Mouse (Mus musculus): ENCODE results near the gene Pxdn. TPM values are rescaled to one million over a fixed set of nuclear protein-coding genes. Genes with fewer than 3 reads are reported as not detected.

Gene Pxdn
- total and polyA plus RNA-seq, 3 experiments: 28.7 to 69.4 (median 41.0) TPM

GRCm38 (mm10) chr12:29916139-29916538, 21.3 kb upstream of the Pxdn start:
- Histone ChIP-seq H3K4me3 (no peak overlapping the region), H3K27ac (no peak overlapping the region), H3K4me1 (ENCODE audit: control insufficient read depth, insufficient read depth, low read length) (no peaks in the 10 kb centered on the region), H3K79me2 (replicated peaks; ENCODE audit: control insufficient read depth, insufficient read depth, low read length) (no peaks in the 10 kb centered on the region), H3K36me3 (ENCODE audit: control insufficient read depth, insufficient read depth, low read length) (no peaks in the 10 kb centered on the region), H3K27me3 (ENCODE audit: control insufficient read depth, insufficient read depth, low read length) (no peaks in the 10 kb centered on the region), H3K9ac (ENCODE audit: low read depth, low read length) (no peak overlapping the region)
- WGBS: 79% methylated on average over 3 of the region's 3 CpGs
- TF ChIP-seq POLR2A (IDR thresholded peaks at IDR 0.05; ENCODE audit: insufficient read depth, low read depth, low read length): no peak
- TF ChIP-seq CTCF (IDR thresholded peaks at IDR 0.05): no peak
- TF ChIP-seq EP300 (IDR thresholded peaks at IDR 0.05; ENCODE audit: insufficient read depth, low read depth, low read length): no peak
- intact Hi-C loops (cut with DNase I): no loop called here
- no peak for DNase-seq

- H3K4me1 ChIP-seq (ENCODE audit: control insufficient read depth, insufficient read depth, low read length): no peaks in the 10 kb centered on the region
- no peak overlapping the region for H3K27ac ChIP-seq
- H3K4me3 ChIP-seq: no peak overlapping the region
- H3K27me3 ChIP-seq (ENCODE audit: control insufficient read depth, insufficient read depth, low read length): no peaks in the 10 kb centered on the region
- H3K36me3 ChIP-seq (ENCODE audit: control insufficient read depth, insufficient read depth, low read length): no peaks in the 10 kb centered on the region
- DNase-seq: no peak
- H3K79me2 ChIP-seq (replicated peaks; ENCODE audit: control insufficient read depth, insufficient read depth, low read length): no peaks in the 10 kb centered on the region
- 93% methylated on average over 6 of the region's 6 CpGs for WGBS
- TF ChIP-seq EP300 (IDR thresholded peaks at IDR 0.05; ENCODE audit: insufficient read depth, low read depth, low read length) (no peak), CTCF (IDR thresholded peaks at IDR 0.05) (no peak), POLR2A (IDR thresholded peaks at IDR 0.05; ENCODE audit: insufficient read depth, low read depth, low read length) (no peak)
- intact Hi-C loops (cut with DNase I): no loop called here
- H3K9ac ChIP-seq (ENCODE audit: low read depth, low read length): no peak overlapping the region
These were observed 20.6 kb upstream of the Pxdn start for GRCm38 (mm10) chr12:29916807-29917206.

GRCm38 (mm10) chr12:29920298-29920697, 17.1 kb upstream of the Pxdn start:
- Histone ChIP-seq H3K36me3 (ENCODE audit: control insufficient read depth, insufficient read depth, low read length) (no peaks in the 10 kb centered on the region), H3K4me1 (ENCODE audit: control insufficient read depth, insufficient read depth, low read length) (no peaks in the 10 kb centered on the region), H3K9ac (ENCODE audit: low read depth, low read length) (no peak overlapping the region), H3K27me3 (ENCODE audit: control insufficient read depth, insufficient read depth, low read length) (no peaks in the 10 kb centered on the region), H3K4me3 (no peak overlapping the region), H3K27ac (no peak overlapping the region), H3K79me2 (replicated peaks; ENCODE audit: control insufficient read depth, insufficient read depth, low read length) (no peaks in the 10 kb centered on the region)
- intact Hi-C loops (cut with DNase I): loop anchor here (5.0 kb wide), 1 partner anchor 452 kb away; the partner anchor contains the start of gene Sntg2
- 71% methylated on average over 7 of the region's 7 CpGs for WGBS
- DNase-seq: no peak
- no peak for TF ChIP-seq EP300 (IDR thresholded peaks at IDR 0.05; ENCODE audit: insufficient read depth, low read depth, low read length)
- no peak for TF ChIP-seq POLR2A (IDR thresholded peaks at IDR 0.05; ENCODE audit: insufficient read depth, low read depth, low read length)
- no peak for TF ChIP-seq CTCF (IDR thresholded peaks at IDR 0.05)

GRCm38 (mm10) chr12:29921481-29921880, 15.9 kb upstream of the Pxdn start:
- H3K79me2 ChIP-seq (replicated peaks; ENCODE audit: control insufficient read depth, insufficient read depth, low read length): no peaks in the 10 kb centered on the region
- H3K4me3 ChIP-seq: no peak overlapping the region
- H3K27me3 ChIP-seq (ENCODE audit: control insufficient read depth, insufficient read depth, low read length): no peaks in the 10 kb centered on the region
- intact Hi-C loops (cut with DNase I): loop anchor here (5.0 kb wide), 1 partner anchor 451 kb away; the partner anchor contains the start of gene Sntg2
- no peaks in the 10 kb centered on the region for H3K4me1 ChIP-seq (ENCODE audit: control insufficient read depth, insufficient read depth, low read length)
- DNase-seq: no peak
- no peak overlapping the region for H3K9ac ChIP-seq (ENCODE audit: low read depth, low read length)
- no peak for TF ChIP-seq EP300 (IDR thresholded peaks at IDR 0.05; ENCODE audit: insufficient read depth, low read depth, low read length)
- TF ChIP-seq POLR2A (IDR thresholded peaks at IDR 0.05; ENCODE audit: insufficient read depth, low read depth, low read length): no peak
- TF ChIP-seq CTCF (IDR thresholded peaks at IDR 0.05): no peak
- WGBS: 90% methylated on average over 11 of the region's 11 CpGs
- H3K27ac ChIP-seq: no peak overlapping the region
- no peaks in the 10 kb centered on the region for H3K36me3 ChIP-seq (ENCODE audit: control insufficient read depth, insufficient read depth, low read length)

GRCm38 (mm10) chr12:29926896-29927295, 10.5 kb upstream of the Pxdn start:
- intact Hi-C loops (cut with DNase I): loop anchor here (1.0 to 5.0 kb wide), 2 partner anchors 95 to 113 kb away; no protein-coding TSS in a partner anchor
- Histone ChIP-seq H3K27ac (no peak overlapping the region), H3K9ac (ENCODE audit: low read depth, low read length) (no peak overlapping the region), H3K27me3 (ENCODE audit: control insufficient read depth, insufficient read depth, low read length) (no peaks in the 10 kb centered on the region), H3K4me3 (no peak overlapping the region), H3K4me1 (ENCODE audit: control insufficient read depth, insufficient read depth, low read length) (peaks cover 6% of the 10 kb centered on the region), H3K36me3 (ENCODE audit: control insufficient read depth, insufficient read depth, low read length) (no peaks in the 10 kb centered on the region), H3K79me2 (replicated peaks; ENCODE audit: control insufficient read depth, insufficient read depth, low read length) (no peaks in the 10 kb centered on the region)
- DNase-seq: peak; percentile 63 to 84
- TF ChIP-seq POLR2A (IDR thresholded peaks at IDR 0.05; ENCODE audit: insufficient read depth, low read depth, low read length) (no peak), CTCF (IDR thresholded peaks at IDR 0.05) (peak; percentile 97), EP300 (IDR thresholded peaks at IDR 0.05; ENCODE audit: insufficient read depth, low read depth, low read length) (peak; percentile 60; the same call in 1 of the 2 replicates)
- 32% methylated on average over 3 of the region's 3 CpGs for WGBS

- no peak overlapping the region for H3K9ac ChIP-seq (ENCODE audit: low read depth, low read length)
- no peak for TF ChIP-seq CTCF (IDR thresholded peaks at IDR 0.05)
- TF ChIP-seq POLR2A (IDR thresholded peaks at IDR 0.05; ENCODE audit: insufficient read depth, low read depth, low read length): no peak
- TF ChIP-seq EP300 (IDR thresholded peaks at IDR 0.05; ENCODE audit: insufficient read depth, low read depth, low read length): no peak
- peaks cover 9% of the 10 kb centered on the region for H3K4me1 ChIP-seq (ENCODE audit: control insufficient read depth, insufficient read depth, low read length)
- no peaks in the 10 kb centered on the region for H3K36me3 ChIP-seq (ENCODE audit: control insufficient read depth, insufficient read depth, low read length)
- H3K27ac ChIP-seq: peak overlapping the region; percentile 44
- H3K27me3 ChIP-seq (ENCODE audit: control insufficient read depth, insufficient read depth, low read length): no peaks in the 10 kb centered on the region
- H3K4me3 ChIP-seq: no peak overlapping the region
- H3K79me2 ChIP-seq (replicated peaks; ENCODE audit: control insufficient read depth, insufficient read depth, low read length): no peaks in the 10 kb centered on the region
- 68% methylated on average over 1 of the region's 1 CpGs for WGBS
- intact Hi-C loops (cut with DNase I): loop anchor here (10.0 kb wide), 1 partner anchor 654 kb away; the partner anchor contains the start of gene Tmem18
- no peak for DNase-seq
These were observed 6.8 kb upstream of the Pxdn start for GRCm38 (mm10) chr12:29930591-29930990.

All from heart, adult 2 months (tissue).